Mouse (Mus musculus) heart, adult 18-20 months (tissue): ENCODE data around the gene Rnf215. TPM values are rescaled to one million over a fixed set of nuclear protein-coding genes. Genes with fewer than 3 reads are reported as not detected.
"Not testable (repeated sequence)": the region's sequence is repeated elsewhere in the genome, so short reads cannot be mapped to it uniquely, and the experiment has no call there.

Experiments
- DNase-seq, 2 experiments: peaks; one replicate each; pipeline ENCODE4 v3.0.0; 2021 to 2022; ENCODE audit warnings: mixed read lengths in 1 of 2
- total RNA-seq, 2 experiments: library from RNA; stranded (reverse); gene quantifications; 2 replicates each; pipeline ENCODE4 v1.2.3; 2021

The Rnf215 gene
- total RNA-seq, 2 experiments from 2014 or later = 11.6 to 13.5 TPM

DNA sequence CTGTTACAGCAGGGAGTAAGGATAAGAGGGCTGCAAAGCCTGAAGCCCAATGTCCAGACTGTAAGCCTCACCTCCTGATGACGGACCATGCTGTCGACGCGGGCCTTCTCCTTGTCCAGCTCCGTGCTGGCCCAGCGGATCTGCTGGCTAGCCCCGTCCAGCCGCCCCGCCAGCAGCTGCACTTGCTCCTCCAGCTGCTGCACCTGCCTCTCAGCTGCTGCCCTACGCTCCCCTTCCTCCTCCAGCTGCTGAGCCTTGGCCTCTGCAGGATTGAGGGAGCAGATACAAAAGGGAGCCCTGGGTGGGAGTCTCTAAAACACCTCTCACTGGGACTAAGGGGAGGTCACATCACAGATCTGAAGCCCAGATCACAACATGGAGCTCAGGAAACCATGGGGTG lies 12.1 kb downstream of the Rnf215 start:
- no peak for DNase-seq

DNA sequence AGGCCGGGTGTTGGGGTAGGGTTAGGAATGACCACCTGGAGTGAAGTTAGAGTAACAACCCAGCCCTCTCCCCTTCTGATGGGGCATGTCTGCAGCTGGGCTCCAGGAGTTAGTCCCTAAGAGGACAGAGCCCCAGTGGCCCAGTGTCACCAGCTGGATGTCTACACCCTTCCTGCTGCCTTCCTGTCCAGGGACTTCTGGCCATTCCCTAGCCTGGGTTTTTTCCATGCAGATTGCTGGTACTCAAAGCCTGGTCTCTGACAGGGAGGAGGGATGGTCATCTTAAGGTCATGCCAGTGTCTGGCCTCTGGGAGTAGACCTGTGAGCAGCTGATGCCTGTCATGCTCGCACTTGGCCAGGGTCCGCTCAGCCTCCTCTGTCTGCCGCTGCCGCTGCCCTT lies 13.1 kb downstream of the Rnf215 start:
- DNase-seq = peak; percentile 26 to 71

GRCm38 (mm10) chr11:4148536-4149156 lies 13.6 kb downstream of the Rnf215 start:
- DNase-seq = no peak

DNA sequence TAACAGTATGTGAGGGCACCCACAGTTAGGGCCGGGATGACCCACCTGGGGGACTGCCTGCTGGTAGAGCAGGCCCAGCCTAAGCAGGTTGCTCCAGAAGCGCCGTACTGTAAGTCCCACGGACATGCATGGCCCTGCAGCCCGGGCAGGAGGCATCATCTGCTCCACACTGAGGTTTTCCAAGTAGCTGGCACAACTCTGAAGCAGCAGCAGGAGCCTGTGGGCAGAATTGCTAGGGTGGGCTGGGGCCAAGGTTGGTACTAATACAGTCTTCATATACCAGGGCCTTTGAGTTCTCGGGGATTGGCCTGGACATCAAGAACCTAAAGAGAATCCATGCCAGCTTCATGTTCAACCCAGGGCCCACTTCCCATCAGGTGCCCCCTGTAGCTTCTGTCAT lies 14.9 kb downstream of the Rnf215 start:
- DNase-seq = no peak

DNA sequence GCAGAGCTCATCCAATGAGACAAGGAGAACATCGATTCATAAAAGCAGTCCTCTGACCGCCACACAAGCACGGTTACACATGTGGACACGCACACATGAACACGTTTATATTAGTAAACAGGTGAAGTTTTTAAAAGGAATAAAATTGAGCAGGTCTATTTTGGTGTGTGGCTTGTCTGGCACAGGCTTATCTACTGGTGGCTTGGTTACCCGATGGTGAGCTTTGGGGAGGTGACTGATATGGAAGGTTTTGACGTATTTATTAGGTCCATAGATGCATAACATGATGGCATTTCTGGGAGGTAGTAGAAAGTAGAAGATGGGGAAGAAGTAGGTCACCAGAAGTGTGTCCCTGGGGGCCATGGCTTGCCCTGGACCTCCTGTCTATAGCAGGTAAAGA lies 18.7 kb downstream of the Rnf215 start:
- DNase-seq = no peak

DNA sequence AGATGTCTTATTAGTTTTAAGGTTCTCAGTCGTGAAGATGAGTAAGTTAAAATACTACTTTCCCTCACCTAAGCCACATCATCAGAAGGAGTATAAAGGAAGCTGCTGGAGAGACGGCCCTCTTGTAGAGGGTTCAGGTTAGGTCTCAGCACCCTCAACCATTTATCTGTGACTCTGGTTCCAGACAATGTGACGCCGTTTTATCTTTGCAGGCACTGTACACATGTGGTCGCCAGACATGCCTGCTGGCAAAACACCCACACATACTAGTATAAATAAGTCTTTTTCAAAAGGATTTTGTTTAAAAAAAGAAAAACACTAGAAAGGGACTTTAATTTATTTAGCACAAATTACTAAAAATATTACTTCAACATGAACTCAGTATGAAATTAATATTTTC lies 20.6 kb downstream of the Rnf215 start:
- DNase-seq = no peak

- no peak for DNase-seq
These were observed 23.7 kb downstream of the Rnf215 start for GRCm38 (mm10) chr11:4158676-4159075.

GRCm38 (mm10) chr11:4159808-4160708 lies 25.1 kb downstream of the Rnf215 start, which contains the start of the genes Ccdc157 and Sf3a1:
TSS of gene Ccdc157 (minus strand) at chr11:4160293.
TSS of gene Sf3a1 (plus strand) at chr11:4160350.
- peak; percentile 96 for DNase-seq

DNA sequence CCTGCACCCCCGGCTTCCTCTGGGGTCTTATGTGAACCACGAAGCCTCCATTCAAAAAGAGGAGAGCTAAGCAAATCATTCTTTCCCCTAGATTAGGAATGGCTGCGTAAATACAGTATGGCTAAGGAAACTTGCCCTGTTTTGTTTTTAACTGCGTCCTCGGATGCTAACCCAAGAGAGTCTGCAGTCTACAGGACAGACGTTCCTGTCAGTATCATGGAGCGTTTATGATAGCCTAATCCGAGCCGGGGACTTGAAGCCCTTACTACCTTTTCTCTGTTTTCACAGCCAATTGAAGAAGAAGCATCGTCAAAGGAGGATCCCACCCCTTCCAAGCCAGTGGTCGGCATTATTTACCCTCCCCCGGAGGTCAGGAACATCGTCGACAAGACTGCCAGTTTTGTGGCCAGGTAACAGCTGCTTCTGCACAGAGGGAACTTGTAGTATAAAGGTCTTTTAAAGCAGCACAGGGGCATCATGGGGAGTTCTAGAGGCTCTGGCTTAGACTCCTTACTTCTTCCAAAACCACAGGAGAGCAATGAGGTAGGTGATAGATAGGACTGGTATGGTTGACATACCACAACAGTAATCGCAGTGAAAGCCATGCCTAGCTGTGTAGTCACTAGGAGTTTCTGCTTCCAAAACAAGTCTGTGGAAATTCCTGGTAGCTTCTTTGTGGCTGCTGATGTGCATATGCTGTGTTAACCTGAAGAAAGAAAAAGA lies 25.9 kb downstream of the Rnf215 start:
- DNase-seq = no peak

GRCm38 (mm10) chr11:4164701-4165100 lies 29.7 kb downstream of the Rnf215 start:
- DNase-seq = no peak

- DNase-seq = no peak
These were observed 31.6 kb downstream of the Rnf215 start for GRCm38 (mm10) chr11:4166467-4167090.

DNA sequence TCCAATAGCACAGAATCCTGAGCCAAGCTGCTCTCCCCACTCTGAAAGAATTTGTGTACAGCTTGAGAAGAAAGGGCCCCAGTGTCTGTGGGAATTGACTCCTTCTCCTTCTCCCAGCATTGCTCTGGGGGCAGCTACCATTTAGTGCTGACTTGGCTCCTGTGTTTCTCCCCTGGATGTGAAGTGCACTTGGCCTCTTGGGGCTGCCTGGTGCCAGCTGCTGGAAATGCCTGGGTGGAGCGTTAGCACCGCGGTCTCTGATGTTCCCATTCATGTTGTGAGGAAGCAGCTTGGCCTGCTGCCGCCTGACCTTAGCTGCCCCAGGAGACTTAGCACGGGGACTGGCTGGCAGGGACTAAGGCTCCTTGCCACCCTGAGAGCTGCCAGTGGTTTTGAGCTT lies 39.6 kb downstream of the Rnf215 start:
- DNase-seq = peak; percentile 82 to 90

DNA sequence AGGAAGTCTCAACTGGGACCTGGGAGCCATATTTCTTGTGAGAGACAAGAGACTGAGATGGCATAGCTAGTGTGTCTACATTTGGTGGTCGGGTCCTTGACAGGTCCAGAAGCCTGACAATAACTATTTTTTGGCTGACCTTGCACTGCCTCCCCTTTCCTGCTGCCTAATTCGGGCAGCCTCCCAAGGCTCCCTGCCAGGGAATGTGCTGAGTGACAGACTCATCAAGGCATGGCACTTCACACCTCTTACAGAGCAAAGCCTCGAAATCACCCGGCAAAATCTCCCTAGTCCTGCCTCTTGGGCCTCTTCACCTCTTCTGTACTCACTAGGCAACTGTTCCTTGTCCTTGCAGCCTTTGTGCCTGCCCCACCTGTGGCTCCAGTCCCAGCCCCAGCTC lies 42.7 kb downstream of the Rnf215 start:
- DNase-seq = peak; percentile 75 to 76

DNA sequence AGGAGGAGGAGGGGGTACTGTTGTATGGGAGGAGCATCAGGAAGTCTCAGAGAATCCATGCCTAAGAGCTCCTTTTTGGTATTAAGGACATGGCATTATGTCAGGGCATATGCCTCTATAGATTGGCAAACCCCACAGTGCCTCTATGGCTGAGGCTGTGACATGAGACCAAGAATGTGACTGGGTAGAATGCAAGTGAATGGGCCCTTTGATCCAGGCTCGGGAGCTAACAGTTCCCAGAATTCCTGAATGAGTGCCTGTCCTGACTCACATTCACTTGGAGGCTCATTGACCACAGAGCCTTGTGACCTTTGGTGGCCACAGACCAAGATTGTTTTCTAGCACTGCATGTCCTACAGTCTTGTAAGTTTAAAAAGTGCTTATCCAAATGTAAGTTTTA lies 47.1 kb downstream of the Rnf215 start:
- no peak for DNase-seq

DNA sequence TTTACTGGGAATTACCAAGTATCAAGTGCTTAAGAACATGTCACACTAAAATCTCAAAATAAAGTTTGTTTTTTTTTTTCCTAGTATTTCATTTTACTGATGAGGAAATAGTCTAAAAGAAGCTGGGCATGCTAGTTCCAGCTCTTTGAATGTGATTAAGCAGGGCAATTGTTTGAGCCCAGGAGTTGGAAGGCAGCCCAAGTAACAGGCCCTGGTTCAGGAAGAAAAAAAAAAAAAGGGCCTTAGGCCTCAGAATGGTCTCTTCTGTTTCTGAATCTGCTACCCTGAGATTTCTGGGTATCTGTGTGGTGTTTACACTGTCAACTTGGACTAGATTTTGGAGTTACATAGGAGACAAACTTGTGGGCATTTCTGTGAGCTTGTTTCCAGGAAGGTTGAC lies 48.5 kb downstream of the Rnf215 start:
- DNase-seq = no peak

GRCm38 (mm10) chr11:4184251-4184952 lies 49.4 kb downstream of the Rnf215 start:
- no peak for DNase-seq

DNA sequence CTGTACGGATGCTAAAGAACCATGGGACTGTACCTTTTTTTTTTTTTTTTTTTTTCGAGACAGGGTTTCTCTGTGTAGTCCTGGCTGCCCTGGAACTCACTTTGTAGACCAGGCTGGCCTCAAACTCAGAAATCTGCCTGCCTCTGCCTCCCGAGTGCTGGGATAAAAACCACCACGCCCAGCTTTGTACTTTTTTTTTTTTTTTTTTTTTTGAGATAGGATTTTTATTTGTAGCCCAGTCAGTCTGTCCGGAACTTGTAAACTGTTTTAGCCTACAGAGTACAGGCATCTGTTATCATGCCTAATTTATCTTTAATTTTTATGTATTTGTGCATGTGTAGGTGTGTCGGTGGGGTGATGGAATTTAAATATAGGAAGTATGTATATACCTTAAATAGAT lies 50.5 kb downstream of the Rnf215 start:
- not testable (repeated sequence) for DNase-seq

GRCm38 (mm10) chr11:4186486-4187317 lies 51.7 kb downstream of the Rnf215 start, which contains the start of gene Tbc1d10a:
TSS of gene Tbc1d10a (plus strand) at chr11:4186789.
- DNase-seq = peak; percentile 97 to 99

DNA sequence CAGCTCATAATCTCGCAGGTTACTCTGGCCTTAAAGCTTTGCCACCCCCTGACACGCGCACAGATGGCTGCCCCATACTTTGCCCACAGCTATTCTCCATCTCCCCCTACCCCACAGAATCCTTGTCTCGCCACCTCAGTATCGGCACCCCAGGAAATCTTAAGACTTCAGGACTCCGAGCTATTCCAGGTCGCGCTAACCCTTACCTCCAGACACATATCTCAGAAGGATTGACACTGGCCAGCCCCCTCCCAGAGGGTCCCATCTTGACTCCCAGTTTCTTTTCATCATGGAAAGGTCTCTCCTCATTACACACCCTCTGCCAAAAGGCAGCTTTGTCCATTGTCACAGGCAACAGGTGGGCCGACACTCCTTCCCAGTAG lies 52.3 kb downstream of the Rnf215 start:
- DNase-seq = peak in 1 of 2 experiments; percentile 44

- DNase-seq = peak; percentile 12 to 57
These were observed 54.2 kb downstream of the Rnf215 start for GRCm38 (mm10) chr11:4189182-4189581.

- peak; percentile 55 to 81 for DNase-seq
These were observed 55.7 kb downstream of the Rnf215 start for GRCm38 (mm10) chr11:4190677-4191076.
